Mouse (Mus musculus): ENCODE measurements at regions not wholly inside any gene's neighbourhood (a gene's known extent, or its start where the extent isn't known, plus 50 kb on each side); places are given as distances from the start of the nearest gene placed in this dataset.

GRCm38 (mm10) chr1:194034199-194034883 lies 583.7 kb upstream of the Plxna2 start:
- H3K27ac ChIP-seq (ENCODE audit: insufficient read depth, low read length): no peak overlapping the region
- no peak overlapping the region for H3K4me3 ChIP-seq (ENCODE audit: insufficient read depth, low read length)
- no peaks in the 10 kb centered on the region for H3K4me1 ChIP-seq (ENCODE audit: control insufficient read depth, insufficient read depth, low read length)
- TF ChIP-seq POLR2A (IDR thresholded peaks at IDR 0.05; ENCODE audit: extremely low read depth, insufficient read depth, low read length) (no peak), CTCF (IDR thresholded peaks at IDR 0.05; ENCODE audit: extremely low read depth, insufficient read depth, low read length) (no peak)

- TF ChIP-seq CTCF (IDR thresholded peaks at IDR 0.05; ENCODE audit: extremely low read depth, insufficient read depth, low read length) (no peak), POLR2A (IDR thresholded peaks at IDR 0.05; ENCODE audit: extremely low read depth, insufficient read depth, low read length) (no peak)
- Histone ChIP-seq H3K4me3 (ENCODE audit: insufficient read depth, low read length) (no peak overlapping the region), H3K27ac (ENCODE audit: insufficient read depth, low read length) (no peak overlapping the region), H3K4me1 (ENCODE audit: control insufficient read depth, insufficient read depth, low read length) (no peaks in the 10 kb centered on the region)
Measured at GRCm38 (mm10) chr1:194032603-194033002, 585.4 kb upstream of the Plxna2 start.

GRCm38 (mm10) chr1:194030651-194031228 lies 587.3 kb upstream of the Plxna2 start:
- TF ChIP-seq CTCF (IDR thresholded peaks at IDR 0.05; ENCODE audit: extremely low read depth, insufficient read depth, low read length): no peak
- no peak for TF ChIP-seq POLR2A (IDR thresholded peaks at IDR 0.05; ENCODE audit: extremely low read depth, insufficient read depth, low read length)
- no peaks in the 10 kb centered on the region for H3K4me1 ChIP-seq (ENCODE audit: control insufficient read depth, insufficient read depth, low read length)
- H3K27ac ChIP-seq (ENCODE audit: insufficient read depth, low read length): no peak overlapping the region
- H3K4me3 ChIP-seq (ENCODE audit: insufficient read depth, low read length): no peak overlapping the region

- H3K27ac ChIP-seq (ENCODE audit: insufficient read depth, low read length): no peak overlapping the region
- H3K4me3 ChIP-seq (ENCODE audit: insufficient read depth, low read length): no peak overlapping the region
- no peak for TF ChIP-seq CTCF (IDR thresholded peaks at IDR 0.05; ENCODE audit: extremely low read depth, insufficient read depth, low read length)
- no peak for TF ChIP-seq POLR2A (IDR thresholded peaks at IDR 0.05; ENCODE audit: extremely low read depth, insufficient read depth, low read length)
- no peaks in the 10 kb centered on the region for H3K4me1 ChIP-seq (ENCODE audit: control insufficient read depth, insufficient read depth, low read length)
Measured at GRCm38 (mm10) chr1:194026958-194027692, 590.9 kb upstream of the Plxna2 start.

- Histone ChIP-seq H3K4me3 (ENCODE audit: insufficient read depth, low read length) (no peak overlapping the region), H3K4me1 (ENCODE audit: control insufficient read depth, insufficient read depth, low read length) (no peaks in the 10 kb centered on the region), H3K27ac (ENCODE audit: insufficient read depth, low read length) (no peak overlapping the region)
- no peak for TF ChIP-seq POLR2A (IDR thresholded peaks at IDR 0.05; ENCODE audit: extremely low read depth, insufficient read depth, low read length)
- no peak for TF ChIP-seq CTCF (IDR thresholded peaks at IDR 0.05; ENCODE audit: extremely low read depth, insufficient read depth, low read length)
Measured at GRCm38 (mm10) chr1:194026213-194026612, 591.8 kb upstream of the Plxna2 start.

- no peak for TF ChIP-seq POLR2A (IDR thresholded peaks at IDR 0.05; ENCODE audit: extremely low read depth, insufficient read depth, low read length)
- no peak for TF ChIP-seq CTCF (IDR thresholded peaks at IDR 0.05; ENCODE audit: extremely low read depth, insufficient read depth, low read length)
- Histone ChIP-seq H3K27ac (ENCODE audit: insufficient read depth, low read length) (no peak overlapping the region), H3K4me3 (ENCODE audit: insufficient read depth, low read length) (no peak overlapping the region), H3K4me1 (ENCODE audit: control insufficient read depth, insufficient read depth, low read length) (no peaks in the 10 kb centered on the region)
Measured at GRCm38 (mm10) chr1:194019282-194019681, 598.7 kb upstream of the Plxna2 start.

GRCm38 (mm10) chr1:193992226-193992625 lies 622.1 kb upstream of the Camk1g start:
- Histone ChIP-seq H3K27ac (ENCODE audit: insufficient read depth, low read length) (no peak overlapping the region), H3K4me3 (ENCODE audit: insufficient read depth, low read length) (no peak overlapping the region), H3K4me1 (ENCODE audit: control insufficient read depth, insufficient read depth, low read length) (no peaks in the 10 kb centered on the region)
- TF ChIP-seq POLR2A (IDR thresholded peaks at IDR 0.05; ENCODE audit: extremely low read depth, insufficient read depth, low read length): no peak
- TF ChIP-seq CTCF (IDR thresholded peaks at IDR 0.05; ENCODE audit: extremely low read depth, insufficient read depth, low read length): no peak

- Histone ChIP-seq H3K27ac (ENCODE audit: insufficient read depth, low read length) (no peak overlapping the region), H3K4me1 (ENCODE audit: control insufficient read depth, insufficient read depth, low read length) (no peaks in the 10 kb centered on the region)
Measured at GRCm38 (mm10) chr1:193989956-193990675, 620.0 kb upstream of the Camk1g start.

More at GRCm38 (mm10) chr1:193989956-193990675, 620.0 kb upstream of the Camk1g start:
- TF ChIP-seq POLR2A (IDR thresholded peaks at IDR 0.05; ENCODE audit: extremely low read depth, insufficient read depth, low read length) (no peak), CTCF (IDR thresholded peaks at IDR 0.05; ENCODE audit: extremely low read depth, insufficient read depth, low read length) (no peak)
- H3K4me3 ChIP-seq (ENCODE audit: insufficient read depth, low read length): no peak overlapping the region

Measured in cortical plate, adult 2 months (tissue).